Mouse (Mus musculus) frontal cortex, adult 2 months (tissue): ENCODE data around the gene Tbxa2r. TPM values are rescaled to one million over a fixed set of nuclear protein-coding genes. Genes with fewer than 3 reads are reported as not detected.

Experiments
- DNase-seq, 2 experiments: peaks; one replicate each; pipeline ENCODE4 v3.0.0; 2022; ENCODE audit warnings: low spot score in 1 of 2; ENCODE audit errors: extremely low spot score in 1 of 2
- polyA plus RNA-seq: library from polyadenylated mRNA; depleted of rRNA; stranded (reverse); fragments of >200 nt; gene quantifications from 2 replicates; pipeline ENCODE4 v1.2.3, GENCODE M21; 2012

Gene Tbxa2r
- polyA plus RNA-seq, 1 experiment = 3.3 TPM

DNA sequence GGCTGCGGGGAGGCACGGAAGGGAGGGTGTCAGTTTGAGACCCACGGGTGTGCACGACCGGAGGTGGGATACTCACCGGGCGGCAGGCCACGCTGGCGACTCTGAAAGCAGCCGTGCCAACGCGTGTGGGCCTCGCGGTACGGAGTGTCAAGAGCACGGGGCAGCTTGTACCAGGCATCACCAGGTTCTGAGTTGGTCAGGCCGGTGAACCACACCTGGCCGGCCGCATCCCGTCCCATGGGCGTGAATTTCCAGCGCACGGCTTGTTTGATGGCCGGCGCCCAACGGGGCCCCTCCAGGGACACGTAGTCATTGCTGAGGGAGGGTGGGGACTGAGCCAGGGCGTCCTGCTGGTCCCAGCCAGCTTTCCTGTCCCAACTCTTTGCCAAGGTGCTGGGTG lies 36.1 kb downstream of the Tbxa2r start:
- DNase-seq = no peak

DNA sequence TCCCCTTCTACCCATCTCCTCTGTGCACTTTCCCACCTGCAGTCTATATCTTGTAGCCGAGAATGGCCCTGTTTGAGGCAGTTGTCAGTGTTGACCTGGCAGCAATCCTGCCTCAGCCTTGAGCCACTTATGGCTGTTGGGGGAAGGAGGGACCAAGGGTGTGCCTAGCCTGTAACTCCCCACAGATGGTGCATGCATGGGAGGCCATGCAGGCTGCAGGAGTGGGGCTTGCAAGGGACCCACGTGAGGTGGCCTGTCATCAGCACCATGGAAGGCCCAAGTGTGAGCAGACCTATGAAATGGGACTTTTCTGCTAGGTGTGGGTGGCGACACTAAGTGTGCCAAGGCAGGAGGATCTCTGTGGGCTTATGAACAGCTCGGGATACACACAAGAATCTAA lies 36.5 kb downstream of the Tbxa2r start:
- peak in 1 of 2 experiments; percentile 54 for DNase-seq

DNA sequence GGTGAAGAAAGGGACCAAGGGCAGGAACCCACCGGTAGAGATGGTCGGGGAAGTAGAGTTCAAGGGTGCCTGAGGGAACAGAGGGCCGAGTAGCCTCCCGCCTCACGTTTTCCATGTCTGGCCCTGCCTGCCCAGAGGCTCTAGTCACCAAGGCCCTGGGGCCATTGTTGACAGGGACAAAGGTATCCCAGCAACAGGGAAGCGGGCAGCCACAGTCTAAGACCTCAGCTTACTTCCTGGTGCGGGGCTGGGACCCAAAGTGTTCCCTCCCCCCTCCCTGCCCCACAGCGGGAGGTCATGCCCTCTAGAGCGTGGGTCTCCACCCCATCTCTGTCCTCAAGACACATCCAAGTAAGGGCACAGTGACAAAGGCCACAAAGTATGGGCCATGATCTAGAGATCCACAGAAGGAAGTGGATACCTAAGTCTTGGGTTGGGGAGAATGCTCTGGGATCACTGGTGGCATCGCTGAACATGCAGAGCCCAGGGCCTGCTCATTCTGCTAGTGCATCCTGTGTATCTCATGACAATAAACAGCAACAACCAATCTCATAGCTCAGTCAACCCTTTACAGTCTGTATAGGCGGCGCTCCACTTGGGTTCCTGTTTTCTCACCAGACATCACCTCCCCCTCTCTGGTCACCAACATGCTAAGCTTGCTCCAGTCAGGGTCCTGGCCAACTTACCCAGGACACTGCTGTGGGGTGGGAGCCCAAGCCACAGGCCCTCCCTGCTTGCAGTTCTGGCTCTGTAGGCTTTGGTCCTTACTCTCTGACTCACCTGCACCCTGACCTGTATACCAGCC lies 37.3 kb downstream of the Tbxa2r start, which contains the start of gene 4930404N11Rik:
4930404N11Rik (minus strand) TSS at position 145 of the 805 bp plus-strand sequence.
- DNase-seq = no peak

DNA sequence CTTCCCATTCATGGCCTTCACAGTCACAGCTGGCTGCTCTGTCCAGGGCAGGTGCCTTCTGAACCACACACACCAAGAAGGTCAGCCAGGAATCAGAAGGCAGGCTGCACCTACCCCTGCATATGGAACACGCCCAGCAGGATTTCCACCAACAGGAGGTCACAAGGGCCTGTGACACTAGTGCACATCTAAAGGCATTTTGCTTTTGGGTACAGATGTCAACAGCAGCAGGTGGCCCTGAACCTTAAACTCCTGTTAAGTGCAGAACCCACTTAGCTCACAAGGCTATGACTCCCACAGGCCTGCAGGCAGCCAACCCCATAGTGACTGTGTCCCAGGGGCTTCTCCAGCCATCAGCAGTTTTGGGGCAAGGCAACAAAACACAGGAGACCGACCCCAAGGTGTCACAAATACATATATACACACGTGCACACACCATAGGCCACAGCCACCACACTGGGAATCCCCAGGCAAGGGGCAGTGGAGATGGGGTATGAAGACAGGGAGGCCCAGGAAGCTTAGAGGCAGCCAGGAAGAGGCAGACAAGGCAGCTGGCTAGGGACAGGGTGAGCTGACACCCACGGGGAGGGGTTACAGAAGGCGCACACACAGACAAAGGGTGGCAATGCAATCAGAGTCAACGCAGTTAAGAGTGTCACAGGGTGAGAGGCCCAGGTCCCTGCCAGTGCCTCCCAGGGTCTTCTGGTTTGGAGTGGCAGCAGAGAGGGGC lies 38.1 kb downstream of the Tbxa2r start:
- DNase-seq = no peak

DNA sequence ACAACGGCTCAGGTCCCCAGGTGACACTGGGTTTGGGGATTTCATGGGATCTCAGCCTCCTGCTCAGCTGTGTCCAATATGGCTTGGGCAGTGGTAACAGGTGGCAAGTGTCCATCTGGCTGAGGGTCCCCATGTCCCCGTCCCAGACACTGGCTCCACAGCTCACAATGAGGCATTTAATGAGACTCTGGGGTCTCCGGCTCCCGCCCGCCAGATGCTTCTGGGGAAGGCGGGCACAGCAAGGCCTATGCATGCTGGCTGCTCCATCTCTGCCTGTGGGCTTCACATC lies 38.6 kb downstream of the Tbxa2r start:
- no peak for DNase-seq

DNA sequence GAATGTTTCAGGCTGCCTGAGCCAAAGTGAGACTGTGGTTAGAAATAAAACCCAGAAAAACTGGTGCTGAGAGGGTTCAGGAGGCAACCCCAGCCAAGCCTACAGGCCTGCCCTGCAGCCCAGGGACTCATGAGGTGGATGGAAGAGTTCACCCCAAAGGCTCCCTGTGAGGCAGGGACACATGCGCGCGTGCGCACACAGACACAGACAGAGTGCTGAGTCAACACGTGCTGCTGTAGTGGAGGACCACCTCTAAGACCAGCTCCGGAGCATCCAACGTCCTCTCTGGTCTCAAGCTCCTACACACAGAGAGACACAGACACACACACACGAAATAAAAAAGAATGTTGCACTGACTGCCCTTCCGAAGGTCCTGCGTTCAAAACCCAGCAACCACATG lies 46.8 kb downstream of the Tbxa2r start:
- DNase-seq = no peak

DNA sequence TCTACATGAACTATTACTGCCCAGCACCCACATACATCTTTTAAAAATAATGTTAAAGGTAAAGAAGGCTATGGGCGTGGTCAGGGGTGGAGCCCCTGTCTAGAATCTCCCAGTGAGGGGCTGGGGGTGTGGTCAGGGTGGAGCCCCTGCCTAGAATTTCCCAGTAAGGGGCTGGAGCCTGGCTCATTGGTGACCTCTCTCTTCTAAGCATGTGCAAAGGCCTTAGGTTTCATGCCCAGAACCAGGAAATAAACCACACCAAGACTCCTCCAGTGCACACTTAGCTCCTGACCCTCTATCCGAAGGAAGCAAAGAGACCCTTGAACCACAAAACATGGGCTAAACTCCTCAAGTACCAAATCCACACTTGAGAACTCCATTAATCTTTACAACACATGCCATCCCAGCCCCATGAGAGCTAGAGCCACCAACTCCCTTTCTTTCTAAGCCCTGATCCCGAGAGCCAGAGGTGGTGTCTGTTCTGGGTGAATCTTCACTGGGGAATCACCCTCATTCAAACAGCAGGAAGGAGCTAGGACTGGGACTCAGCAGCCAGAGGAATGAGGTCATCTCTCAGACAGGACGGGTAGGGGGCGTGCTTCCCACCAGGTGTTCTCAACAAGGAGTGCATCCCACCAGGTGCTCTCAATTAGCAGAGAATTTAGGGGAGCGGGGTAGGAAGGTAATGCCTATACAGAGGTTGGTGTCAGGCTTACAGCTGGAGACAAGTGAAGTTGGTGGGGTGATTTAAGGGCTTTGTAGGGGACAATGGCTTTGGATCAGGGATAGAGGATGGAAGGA lies 48.2 kb downstream of the Tbxa2r start:
- DNase-seq = no peak

DNA sequence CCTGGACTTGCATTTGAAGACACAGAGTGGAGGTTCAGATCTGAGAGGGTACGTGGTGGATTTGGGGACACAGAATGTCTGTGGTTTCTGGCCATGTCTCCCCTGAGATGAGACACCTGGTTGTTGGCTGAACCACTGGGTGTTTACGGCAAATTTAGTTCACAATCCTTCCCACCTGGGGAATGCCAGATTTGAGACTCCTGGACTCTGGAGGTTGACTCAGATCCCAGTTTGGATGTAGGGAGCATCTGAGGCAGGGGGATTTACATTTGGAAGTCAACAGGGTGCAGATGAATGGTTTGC lies 48.8 kb downstream of the Tbxa2r start:
- no peak for DNase-seq

DNA sequence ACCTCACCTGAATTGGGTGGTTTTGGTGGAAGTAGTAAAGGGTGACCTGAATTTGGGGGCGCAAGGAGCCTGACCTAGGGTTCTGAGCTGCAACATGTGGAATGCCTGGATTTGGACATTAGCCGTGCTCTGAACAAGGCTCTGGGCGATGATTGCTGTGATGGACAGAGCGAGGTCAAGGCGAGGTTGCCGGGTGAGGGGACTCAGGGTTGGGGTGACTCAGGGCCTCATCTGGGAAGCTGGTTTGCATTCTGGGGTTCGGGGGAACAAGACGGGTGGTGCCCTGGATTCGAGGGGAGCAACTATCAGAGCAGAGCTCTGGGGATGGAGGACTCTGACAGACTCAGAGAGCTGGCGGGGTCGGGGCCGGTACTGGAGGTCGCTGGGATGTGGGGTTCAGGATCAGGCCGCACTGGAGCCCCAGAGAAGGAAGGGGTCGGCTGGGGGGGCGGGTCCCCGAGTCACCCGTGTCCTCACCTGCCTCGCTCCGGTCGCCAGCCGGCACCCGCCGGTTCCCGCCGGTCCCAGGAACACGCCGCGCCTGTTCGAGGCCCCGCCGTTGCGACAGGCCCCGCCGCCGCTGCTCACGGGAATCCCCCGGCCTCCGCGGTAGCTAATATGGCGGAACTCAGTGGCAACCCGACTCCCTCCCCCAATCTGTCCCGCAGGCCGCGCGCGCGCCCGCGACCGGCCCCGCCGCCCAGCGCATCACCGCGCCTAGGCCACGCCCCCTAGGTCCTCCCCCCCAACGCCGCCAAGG lies 49.4 kb downstream of the Tbxa2r start, which contains the start of gene Fzr1:
Fzr1 (minus strand) TSS at position 724 of the 760 bp plus-strand sequence.
- no peak for DNase-seq

DNA sequence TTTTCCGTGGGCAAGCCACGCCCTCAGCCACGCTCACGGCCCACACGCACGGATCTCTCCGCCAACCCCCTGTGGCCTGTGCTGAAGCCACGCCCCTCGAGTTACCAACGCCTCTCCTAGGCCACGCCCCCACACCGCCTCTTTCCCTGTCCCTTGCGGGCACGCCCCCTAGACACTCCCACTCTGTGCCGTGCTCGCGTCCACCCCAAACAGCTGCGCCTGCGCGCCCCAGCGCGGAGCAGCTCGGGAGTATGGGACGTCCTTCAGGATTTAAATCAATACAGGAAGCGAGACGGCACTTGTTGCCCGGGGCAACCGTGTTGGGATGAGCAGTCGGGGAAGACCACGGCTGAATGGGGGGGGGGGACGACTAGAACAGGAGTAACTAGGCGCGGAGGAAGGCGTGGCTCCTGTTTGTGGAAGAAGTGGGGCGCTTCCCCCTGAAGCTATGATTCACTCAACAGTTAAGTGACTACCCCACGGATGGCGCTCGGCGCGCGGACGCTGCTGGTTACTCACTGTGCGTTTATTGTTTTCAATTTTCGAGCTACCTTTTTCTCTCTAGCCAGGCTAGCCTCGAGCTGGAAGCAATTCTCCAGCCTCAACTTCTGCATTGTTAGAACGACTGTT lies 50.1 kb downstream of the Tbxa2r start:
- peak; percentile 100 for DNase-seq

DNA sequence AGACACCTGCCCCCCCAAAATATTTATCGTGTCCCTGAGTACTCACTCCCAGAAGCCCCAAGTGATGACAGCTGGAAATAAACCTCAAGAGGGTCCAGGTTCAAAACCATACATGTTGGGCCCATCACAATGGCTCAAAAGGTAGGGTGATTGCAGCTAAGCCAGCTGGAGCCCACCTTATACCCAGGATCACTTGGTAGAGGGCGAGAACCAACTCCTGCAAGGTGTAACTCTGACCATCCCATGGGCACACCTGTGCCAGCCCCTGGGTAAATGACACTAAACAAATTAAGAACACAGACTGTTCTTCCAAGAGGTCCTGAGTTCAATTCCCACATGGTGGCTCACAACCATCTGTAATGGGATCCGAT lies 50.6 kb downstream of the Tbxa2r start:
- DNase-seq = no peak

DNA sequence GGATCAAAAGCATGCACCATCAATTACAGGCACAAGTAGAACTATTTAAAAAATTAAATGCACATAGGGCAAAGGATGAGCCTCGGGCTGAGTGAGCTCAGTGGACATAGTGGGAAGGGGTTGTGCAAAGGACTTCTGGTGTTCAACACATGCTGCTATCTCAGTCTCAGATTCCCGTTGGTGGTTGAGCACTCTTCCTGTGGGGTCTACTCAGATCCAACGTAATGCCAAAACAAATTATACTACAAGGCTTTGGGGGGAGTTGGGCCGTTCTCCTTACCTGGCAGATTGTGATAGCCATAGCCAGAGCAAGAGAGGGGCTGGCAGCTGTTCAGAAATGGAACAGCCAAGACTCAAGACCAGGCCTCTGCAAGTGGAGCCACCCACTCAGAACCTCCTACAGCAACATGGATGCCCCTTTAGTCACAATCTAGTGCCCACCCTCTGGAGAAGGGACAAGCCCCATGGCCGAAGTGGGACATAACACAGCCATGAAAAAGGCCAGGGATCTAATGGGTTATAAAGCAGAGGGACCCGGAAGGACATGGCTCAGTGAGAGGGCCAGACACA lies 51.4 kb downstream of the Tbxa2r start:
- DNase-seq = no peak

DNA sequence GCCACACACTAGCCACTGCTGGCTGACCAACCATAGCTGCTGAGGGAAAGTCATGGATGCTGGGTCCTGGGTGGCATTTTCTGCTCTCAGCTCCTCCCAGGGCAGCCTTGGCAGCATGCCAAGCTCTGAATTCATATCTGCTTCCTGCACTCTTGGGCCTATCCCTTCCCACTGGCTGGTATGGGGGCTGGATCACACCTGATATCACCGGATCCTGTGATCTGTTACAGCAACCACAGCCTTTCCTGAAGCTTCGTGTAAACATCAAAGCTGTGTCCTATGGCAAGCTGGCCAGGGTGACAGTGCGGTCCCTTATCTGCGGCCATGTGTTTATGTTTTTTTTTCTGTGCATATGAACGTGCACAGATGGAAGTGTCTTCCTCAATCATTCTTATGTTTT lies 53.5 kb downstream of the Tbxa2r start:
- DNase-seq = no peak

DNA sequence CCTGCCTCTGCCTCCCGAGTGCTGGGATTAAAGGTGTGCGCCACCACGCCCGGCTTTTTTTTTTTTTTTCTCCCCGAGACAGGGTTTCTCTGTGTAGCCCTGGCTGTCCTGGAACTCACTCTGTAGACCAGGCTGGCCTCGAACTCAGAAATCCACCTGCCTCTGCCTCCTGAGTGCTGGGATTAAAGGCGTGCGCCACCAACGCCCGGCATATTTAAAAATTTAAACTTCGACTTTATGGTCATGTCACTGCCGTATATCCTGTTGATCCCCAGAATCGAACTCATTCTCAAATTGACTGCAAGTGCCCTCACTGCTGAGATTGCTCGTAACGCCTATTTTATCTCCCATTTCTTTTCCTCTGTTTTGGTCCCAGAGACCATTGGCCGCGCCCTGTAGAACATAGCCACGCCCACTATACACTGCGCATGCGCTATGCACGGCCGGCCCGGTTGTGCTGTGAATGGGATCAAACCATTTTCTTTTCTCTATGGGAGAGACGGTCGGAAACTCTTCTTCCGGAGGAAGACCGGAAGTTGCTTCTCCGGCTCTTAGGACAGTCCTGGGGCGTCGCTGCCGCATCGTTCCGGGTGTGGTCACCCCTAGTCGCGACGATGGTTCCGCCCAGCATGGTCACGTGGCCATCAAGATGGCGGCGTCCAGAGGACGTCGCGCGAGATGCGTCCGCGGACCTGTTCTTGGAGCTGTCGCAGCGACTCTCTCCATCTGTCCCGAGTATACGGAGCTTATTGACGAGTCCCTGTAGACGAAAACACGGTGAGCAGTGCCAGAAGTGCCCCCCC lies 55.5 kb downstream of the Tbxa2r start, which contains the start of the genes Dohh and Gm48551:
Dohh (plus strand) TSS at position 627 of the 803 bp plus-strand sequence.
Gm48551 (plus strand) TSS at position 665 of the 803 bp plus-strand sequence.
- DNase-seq = peak; percentile 97 to 100

DNA sequence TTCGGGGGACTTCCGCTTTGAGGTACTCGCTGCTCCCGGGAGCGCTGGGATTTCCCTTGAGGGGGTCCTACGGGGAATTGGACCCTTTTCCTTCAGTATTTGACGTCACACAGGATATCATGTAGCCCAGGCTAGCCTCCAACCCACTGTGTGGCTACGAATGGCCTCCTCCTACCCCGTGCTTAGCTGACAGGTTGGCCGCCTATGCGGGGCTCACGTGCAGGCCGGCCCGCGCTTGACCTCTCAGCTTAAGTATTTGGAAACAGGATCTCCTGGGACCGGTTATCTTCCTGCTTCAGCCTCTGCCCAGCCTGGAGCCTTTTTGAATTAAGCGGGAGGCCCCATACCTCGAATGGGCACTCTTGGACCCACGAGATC lies 56.1 kb downstream of the Tbxa2r start:
- no peak for DNase-seq
